Mouse (Mus musculus) embryo, embryonic 11 days (tissue): ENCODE data around the gene Washc2.

ENCODE experiments used
- DNase-seq: peaks from one replicate; pipeline ENCODE4 v3.0.0-alpha.2; 2015

The Washc2 gene

GRCm38 (mm10) chr6:116264018-116264651, 56.3 kb downstream of the Washc2 start, which contains the start of gene Zfand4:
TSS of gene Zfand4 (plus strand) at chr6:116264222.
- peak; percentile 98 for DNase-seq

GRCm38 (mm10) chr6:116264836-116265235, 57.0 kb downstream of the Washc2 start:
- DNase-seq: no peak

GRCm38 (mm10) chr6:116265603-116266002, 57.8 kb downstream of the Washc2 start:
- no peak for DNase-seq

- DNase-seq: peak; percentile 85
Observed at GRCm38 (mm10) chr6:116266273-116267109, 58.7 kb downstream of the Washc2 start.

- DNase-seq: no peak
Observed at GRCm38 (mm10) chr6:116267110-116267423, 59.2 kb downstream of the Washc2 start.

- DNase-seq: no peak
Observed at GRCm38 (mm10) chr6:116275695-116276094, 67.9 kb downstream of the Washc2 start.

GRCm38 (mm10) chr6:116278679-116279317, 71.0 kb downstream of the Washc2 start:
- DNase-seq: no peak

- DNase-seq: no peak
Observed at GRCm38 (mm10) chr6:116281014-116281413, 73.2 kb downstream of the Washc2 start.

GRCm38 (mm10) chr6:116282546-116282945, 74.7 kb downstream of the Washc2 start:
- DNase-seq: peak; percentile 35

GRCm38 (mm10) chr6:116283280-116283679, 75.4 kb downstream of the Washc2 start:
- DNase-seq: no peak

- no peak for DNase-seq
Observed at GRCm38 (mm10) chr6:116286321-116286720, 78.5 kb downstream of the Washc2 start.

- peak; percentile 7 for DNase-seq
Observed at GRCm38 (mm10) chr6:116286870-116287575, 79.2 kb downstream of the Washc2 start.

GRCm38 (mm10) chr6:116311411-116311810, 103.6 kb downstream of the Washc2 start:
- DNase-seq: no peak
